Mouse (Mus musculus) ES-Bruce4 (cell line): ENCODE measurements around the gene Olfr1030. TPM values are rescaled to one million over a fixed set of nuclear protein-coding genes. Genes with fewer than 3 reads are reported as not detected.

Experiments
- polyA plus RNA-seq: library from polyadenylated mRNA; stranded (reverse); fragments of >200 nt; gene quantifications from 2 replicates; pipeline ENCODE4 v1.2.4, GENCODE M21; 2011; ENCODE audit warnings: low read depth; ENCODE audit not compliant: missing spikeins, insufficient read depth, insufficient read length

The Olfr1030 gene
- polyA plus RNA-seq, 1 experiment = not detected

Other genes with a start within 250 kb of the Olfr1030 start
- not detected in 2 replicates for gene Olfr1012, start 216.5 kb upstream of the Olfr1030 start, polyA plus RNA-seq
- not detected in 2 replicates for gene Olfr1013, start 212.2 kb upstream of the Olfr1030 start, polyA plus RNA-seq
- not detected in 2 replicates for gene Olfr1014, start 206.6 kb upstream of the Olfr1030 start, polyA plus RNA-seq
- gene Olfr1015, start 197.3 kb upstream of the Olfr1030 start, polyA plus RNA-seq = not detected in 2 replicates
- not detected in 2 replicates for gene Olfr1016, start 176.7 kb upstream of the Olfr1030 start, polyA plus RNA-seq
- not detected in 2 replicates for gene Olfr1018, start 160.8 kb upstream of the Olfr1030 start, polyA plus RNA-seq
- not detected in 2 replicates for gene Olfr1019, start 133.8 kb upstream of the Olfr1030 start, polyA plus RNA-seq
- not detected in 2 replicates for gene Olfr1020, start 132.2 kb upstream of the Olfr1030 start, polyA plus RNA-seq
- not detected in 2 replicates for gene Olfr1022, start 110.7 kb upstream of the Olfr1030 start, polyA plus RNA-seq
- gene Olfr1023, start 93.6 kb upstream of the Olfr1030 start, polyA plus RNA-seq = not detected in 2 replicates
- not detected in 2 replicates for gene Olfr1024, start 74.2 kb upstream of the Olfr1030 start, polyA plus RNA-seq
- not detected in 2 replicates for gene Olfr1025-ps1, start 64.1 kb upstream of the Olfr1030 start, polyA plus RNA-seq
- gene Olfr1026, start 57.7 kb upstream of the Olfr1030 start, polyA plus RNA-seq = not detected in 2 replicates
- gene Olfr1028, start 28.8 kb upstream of the Olfr1030 start, polyA plus RNA-seq = not detected in 2 replicates
- not detected in 2 replicates for gene Olfr1029, start 5.4 kb upstream of the Olfr1030 start, polyA plus RNA-seq
- not detected in 2 replicates for gene Olfr1031, start 11.0 kb downstream of the Olfr1030 start, polyA plus RNA-seq
- gene Olfr1032, start 26.3 kb downstream of the Olfr1030 start, polyA plus RNA-seq = not detected in 2 replicates
- gene Olfr1033, start 41.4 kb downstream of the Olfr1030 start, polyA plus RNA-seq = not detected in 2 replicates
- gene Olfr1034, start 66.6 kb downstream of the Olfr1030 start, polyA plus RNA-seq = not detected in 2 replicates
- gene Olfr1036, start 94.7 kb downstream of the Olfr1030 start, polyA plus RNA-seq = not detected in 2 replicates
- gene Olfr1037, start 108.1 kb downstream of the Olfr1030 start, polyA plus RNA-seq = not detected in 2 replicates
- gene Olfr1039, start 156.7 kb downstream of the Olfr1030 start, polyA plus RNA-seq = not detected in 2 replicates
- not detected in 2 replicates for gene Olfr1040, start 167.5 kb downstream of the Olfr1030 start, polyA plus RNA-seq
- gene Olfr1042, start 182.6 kb downstream of the Olfr1030 start, polyA plus RNA-seq = not detected in 2 replicates
- gene Olfr1043, start 188.2 kb downstream of the Olfr1030 start, polyA plus RNA-seq = not detected in 2 replicates
- not detected in 2 replicates for gene Olfr1044, start 198.5 kb downstream of the Olfr1030 start, polyA plus RNA-seq
- not detected in 2 replicates for gene Olfr52, start 206.4 kb downstream of the Olfr1030 start, polyA plus RNA-seq
- not detected in 2 replicates for gene Olfr1045, start 223.7 kb downstream of the Olfr1030 start, polyA plus RNA-seq
- not detected in 2 replicates for gene Olfr1046, start 240.0 kb downstream of the Olfr1030 start, polyA plus RNA-seq